Mouse (Mus musculus): Measurements from ENCODE around the gene Fam222a.

DNA sequence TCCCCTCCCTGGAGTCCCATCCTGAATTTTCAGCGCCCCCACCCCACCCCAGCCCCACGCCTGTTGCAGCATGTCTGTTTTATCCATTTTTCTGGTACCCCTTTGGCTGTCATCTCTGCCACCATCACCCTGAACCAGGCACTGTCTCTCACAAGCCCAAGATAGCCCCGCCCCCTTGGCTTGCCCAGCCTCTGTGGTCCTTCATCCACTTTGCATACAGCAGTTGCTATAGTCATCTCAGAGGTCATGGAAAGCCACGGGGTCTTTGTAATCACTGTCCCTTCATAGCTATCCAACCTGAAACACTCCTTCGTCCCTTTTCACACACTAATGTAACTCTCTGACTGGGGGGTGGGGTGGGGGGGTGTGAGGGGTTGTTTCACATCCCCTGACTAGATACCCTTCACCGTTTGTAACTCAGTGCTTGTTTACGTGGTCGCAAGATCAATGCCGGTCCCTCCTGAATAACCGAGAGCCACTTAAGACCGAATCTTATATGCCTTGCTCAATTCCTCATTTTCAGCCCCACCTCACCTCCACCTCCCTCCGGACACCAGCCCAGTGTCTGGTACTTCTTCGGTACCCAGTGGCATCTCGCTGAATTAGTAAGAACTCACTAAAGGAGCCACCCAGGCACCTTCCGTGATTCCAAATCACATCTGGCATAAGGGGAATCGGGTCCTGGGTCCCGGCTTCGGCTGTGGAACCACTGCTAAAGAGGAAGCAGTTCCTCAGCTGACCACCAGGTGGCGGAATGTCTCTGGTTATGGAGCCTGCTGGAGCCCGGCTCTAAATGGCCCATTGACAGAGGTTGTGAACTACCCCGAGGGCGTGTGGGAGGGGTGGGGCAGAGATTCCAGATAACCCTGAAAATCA lies 71.2 kb downstream of the Fam222a start:
- TF ChIP-seq CTCF (IDR thresholded peaks at IDR 0.05; ENCODE audit: extremely low read depth, insufficient read length, insufficient replicate concordance, low read depth, low read length) (peak; percentile 99), POLR2A (IDR thresholded peaks at IDR 0.05; ENCODE audit: low read depth, low read length) (no peak)

All from small intestine, adult 2 months (tissue).